Mouse (Mus musculus) lung, postnatal 10 days (tissue): ENCODE data around the gene Mylk.
A peak's percentile ranks its signal among the peaks of the same experiment; 100 is the strongest.

Source experiments
- DNase-seq: peaks from one replicate; pipeline ENCODE4 v3.0.0; 2021

The Mylk gene

GRCm38 (mm10) chr16:34952254-34952653 is 207.2 kb downstream of the Mylk start:
- peak; percentile 57 for DNase-seq

- no peak for DNase-seq
Measured at GRCm38 (mm10) chr16:34952798-34953197, 207.8 kb downstream of the Mylk start.

- no peak for DNase-seq
Measured at GRCm38 (mm10) chr16:34953501-34953900, 208.5 kb downstream of the Mylk start.

- peak; percentile 57 for DNase-seq
Measured at GRCm38 (mm10) chr16:34957487-34958230, 212.6 kb downstream of the Mylk start.

- peak; percentile 91 for DNase-seq
Measured at GRCm38 (mm10) chr16:34958667-34959066, 213.7 kb downstream of the Mylk start.

GRCm38 (mm10) chr16:34959261-34959660 is 214.3 kb downstream of the Mylk start:
- peak; percentile 77 for DNase-seq

GRCm38 (mm10) chr16:34960243-34960642 is 215.2 kb downstream of the Mylk start:
- DNase-seq: peak; percentile 47

GRCm38 (mm10) chr16:34960866-34961582 is 216.0 kb downstream of the Mylk start:
- DNase-seq: no peak

GRCm38 (mm10) chr16:34962322-34962721 is 217.3 kb downstream of the Mylk start:
- peak; percentile 80 for DNase-seq

GRCm38 (mm10) chr16:34963008-34963407 is 218.0 kb downstream of the Mylk start:
- DNase-seq: no peak

- DNase-seq: peak; percentile 80
Measured at GRCm38 (mm10) chr16:34966620-34967081, 221.6 kb downstream of the Mylk start.

GRCm38 (mm10) chr16:34967120-34967800 is 222.2 kb downstream of the Mylk start:
- DNase-seq: peak; percentile 91

GRCm38 (mm10) chr16:34968181-34968580 is 223.2 kb downstream of the Mylk start:
- DNase-seq: no peak

- no peak for DNase-seq
Measured at GRCm38 (mm10) chr16:34972471-34972870, 227.5 kb downstream of the Mylk start.

GRCm38 (mm10) chr16:34975544-34975943 is 230.5 kb downstream of the Mylk start:
- peak; percentile 39 for DNase-seq

GRCm38 (mm10) chr16:34976630-34977029 is 231.6 kb downstream of the Mylk start:
- peak; percentile 58 for DNase-seq

- no peak for DNase-seq
Measured at GRCm38 (mm10) chr16:34978018-34978417, 233.0 kb downstream of the Mylk start.

GRCm38 (mm10) chr16:34981009-34981408 is 236.0 kb downstream of the Mylk start:
- DNase-seq: no peak

GRCm38 (mm10) chr16:34984203-34985030 is 239.4 kb downstream of the Mylk start:
- DNase-seq: no peak

- DNase-seq: no peak
Measured at GRCm38 (mm10) chr16:34985031-34985346, 240.0 kb downstream of the Mylk start.

GRCm38 (mm10) chr16:34986211-34986825 is 241.3 kb downstream of the Mylk start:
- no peak for DNase-seq

GRCm38 (mm10) chr16:34991365-34991764 is 246.4 kb downstream of the Mylk start:
- no peak for DNase-seq
